Mouse (Mus musculus): Measurements from ENCODE around the gene 1700029H14Rik. TPM values are rescaled to one million over a fixed set of nuclear protein-coding genes. Genes with fewer than 3 reads are reported as not detected.
A peak's percentile ranks its signal among the peaks of the same experiment; 100 is the strongest.

Gene 1700029H14Rik
- polyA plus RNA-seq, 1 experiment from 2014 or later, result not detected

GRCm38 (mm10) chr8:13600716-13601115 is 38.5 kb upstream of the 1700029H14Rik start:
- WGBS, result 76% methylated on average over 10 of the region's 10 CpGs
- Histone ChIP-seq H3K27ac (ENCODE audit: low read depth) (0 out of 2 replicates have a peak overlapping the region, but pooled peaks have one; percentile 18), H3K36me3 (ENCODE audit: insufficient read depth) (peaks cover 34% of the 10 kb centered on the region; the same call in 1 of the 2 replicates), H3K4me3 (ENCODE audit: low read depth, low read length) (no peak overlapping the region), H3K9me3 (ENCODE audit: low read depth, low read length) (no peaks in the 10 kb centered on the region), H3K27me3 (ENCODE audit: insufficient read depth, low read length) (no peaks in the 10 kb centered on the region), H3K4me2 (no peak overlapping the region), H3K4me1 (ENCODE audit: insufficient read depth) (no peaks in the 10 kb centered on the region), H3K9ac (no peak overlapping the region)
- DNase-seq (no peak), ATAC-seq (ENCODE audit: insufficient read depth) (no peak)
- no peak for TF ChIP-seq CTCF (IDR thresholded peaks at IDR 0.05; ENCODE audit: low read depth)

GRCm38 (mm10) chr8:13600204-13600603 is 37.9 kb upstream of the 1700029H14Rik start:
- H3K36me3 ChIP-seq (ENCODE audit: insufficient read depth), result peaks cover 37% of the 10 kb centered on the region; the same call in 1 of the 2 replicates
- no peaks in the 10 kb centered on the region for H3K27me3 ChIP-seq (ENCODE audit: insufficient read depth, low read length)
- 0 out of 2 replicates have a peak overlapping the region, but pooled peaks have one; percentile 18 for H3K27ac ChIP-seq (ENCODE audit: low read depth)
- H3K4me3 ChIP-seq (ENCODE audit: low read depth, low read length), result no peak overlapping the region
- H3K4me1 ChIP-seq (ENCODE audit: insufficient read depth), result no peaks in the 10 kb centered on the region
- H3K9ac ChIP-seq, result no peak overlapping the region
- no peaks in the 10 kb centered on the region for H3K9me3 ChIP-seq (ENCODE audit: low read depth, low read length)
- WGBS, result 51% methylated on average over 7 of the region's 7 CpGs
- ATAC-seq (ENCODE audit: insufficient read depth) (peak; percentile 56), DNase-seq (peak; percentile 44)
- no peak for TF ChIP-seq CTCF (IDR thresholded peaks at IDR 0.05; ENCODE audit: low read depth)
- H3K4me2 ChIP-seq, result 0 out of 2 replicates have a peak overlapping the region, but pooled peaks have one; percentile 12

- H3K27ac ChIP-seq (ENCODE audit: low read depth), result no peak overlapping the region
- ATAC-seq (ENCODE audit: insufficient read depth), result no peak
- H3K4me1 ChIP-seq (ENCODE audit: insufficient read depth), result no peaks in the 10 kb centered on the region
- H3K4me3 ChIP-seq (ENCODE audit: low read depth, low read length), result no peak overlapping the region
- H3K4me2 ChIP-seq, result no peak overlapping the region
- H3K27me3 ChIP-seq (ENCODE audit: insufficient read depth, low read length), result no peaks in the 10 kb centered on the region
- TF ChIP-seq CTCF (IDR thresholded peaks at IDR 0.05; ENCODE audit: low read depth), result no peak
- no peak for DNase-seq
- H3K36me3 ChIP-seq (ENCODE audit: insufficient read depth), result peaks cover 27% of the 10 kb centered on the region; the same call in 1 of the 2 replicates
- H3K9me3 ChIP-seq (ENCODE audit: low read depth, low read length), result no peaks in the 10 kb centered on the region
- WGBS, result 89% methylated on average over 6 of the region's 6 CpGs
- no peak overlapping the region for H3K9ac ChIP-seq
Observed at GRCm38 (mm10) chr8:13597777-13598176, 35.5 kb upstream of the 1700029H14Rik start.

- no peaks in the 10 kb centered on the region for H3K27me3 ChIP-seq (ENCODE audit: insufficient read depth, low read length)
- TF ChIP-seq CTCF (IDR thresholded peaks at IDR 0.05; ENCODE audit: low read depth), result peak; percentile 26; the same call in 1 of the 2 replicates
- 88% methylated on average over 6 of the region's 6 CpGs for WGBS
Observed at GRCm38 (mm10) chr8:13595861-13596260, 33.6 kb upstream of the 1700029H14Rik start.

GRCm38 (mm10) chr8:13594884-13595323 is 32.6 kb upstream of the 1700029H14Rik start:
- no peak overlapping the region for H3K9ac ChIP-seq
- peaks cover 33% of the 10 kb centered on the region; the same call in 1 of the 2 replicates for H3K36me3 ChIP-seq (ENCODE audit: insufficient read depth)
- no peak overlapping the region for H3K4me2 ChIP-seq
- H3K4me3 ChIP-seq (ENCODE audit: low read depth, low read length), result no peak overlapping the region
- TF ChIP-seq CTCF (IDR thresholded peaks at IDR 0.05; ENCODE audit: low read depth), result no peak
- no peak overlapping the region for H3K27ac ChIP-seq (ENCODE audit: low read depth)
- peak; percentile 11 for DNase-seq
- H3K27me3 ChIP-seq (ENCODE audit: insufficient read depth, low read length), result no peaks in the 10 kb centered on the region
- 75% methylated on average over 11 of the region's 11 CpGs for WGBS
- no peaks in the 10 kb centered on the region for H3K4me1 ChIP-seq (ENCODE audit: insufficient read depth)
- ATAC-seq (ENCODE audit: insufficient read depth), result no peak
- no peaks in the 10 kb centered on the region for H3K9me3 ChIP-seq (ENCODE audit: low read depth, low read length)

More at GRCm38 (mm10) chr8:13595861-13596260, 33.6 kb upstream of the 1700029H14Rik start:
- ATAC-seq (ENCODE audit: insufficient read depth), result no peak
- no peak overlapping the region for H3K4me2 ChIP-seq
- no peaks in the 10 kb centered on the region for H3K9me3 ChIP-seq (ENCODE audit: low read depth, low read length)
- H3K36me3 ChIP-seq (ENCODE audit: insufficient read depth), result peaks cover 32% of the 10 kb centered on the region; the same call in 1 of the 2 replicates
- H3K27ac ChIP-seq (ENCODE audit: low read depth), result no peak overlapping the region
- no peak overlapping the region for H3K9ac ChIP-seq
- no peak overlapping the region for H3K4me3 ChIP-seq (ENCODE audit: low read depth, low read length)
- no peak for DNase-seq
- H3K4me1 ChIP-seq (ENCODE audit: insufficient read depth), result no peaks in the 10 kb centered on the region

- no peak overlapping the region for H3K27ac ChIP-seq (ENCODE audit: low read depth)
- 77% methylated on average over 8 of the region's 8 CpGs for WGBS
- H3K4me1 ChIP-seq (ENCODE audit: insufficient read depth), result no peaks in the 10 kb centered on the region
- DNase-seq (no peak), ATAC-seq (ENCODE audit: insufficient read depth) (no peak)
- TF ChIP-seq CTCF (IDR thresholded peaks at IDR 0.05; ENCODE audit: low read depth), result no peak
- no peak overlapping the region for H3K4me2 ChIP-seq
- peaks cover 37% of the 10 kb centered on the region; the same call in 1 of the 2 replicates for H3K36me3 ChIP-seq (ENCODE audit: insufficient read depth)
- no peak overlapping the region for H3K9ac ChIP-seq
- H3K9me3 ChIP-seq (ENCODE audit: low read depth, low read length), result no peaks in the 10 kb centered on the region
- H3K27me3 ChIP-seq (ENCODE audit: insufficient read depth, low read length), result no peaks in the 10 kb centered on the region
- no peak overlapping the region for H3K4me3 ChIP-seq (ENCODE audit: low read depth, low read length)
Observed at GRCm38 (mm10) chr8:13593340-13593739, 31.1 kb upstream of the 1700029H14Rik start.

- Histone ChIP-seq H3K36me3 (ENCODE audit: insufficient read depth) (peaks cover 28% of the 10 kb centered on the region; the same call in 1 of the 2 replicates), H3K9ac (no peak overlapping the region), H3K4me2 (no peak overlapping the region), H3K4me1 (ENCODE audit: insufficient read depth) (no peaks in the 10 kb centered on the region), H3K27ac (ENCODE audit: low read depth) (no peak overlapping the region), H3K27me3 (ENCODE audit: insufficient read depth, low read length) (no peaks in the 10 kb centered on the region), H3K9me3 (ENCODE audit: low read depth, low read length) (no peaks in the 10 kb centered on the region), H3K4me3 (ENCODE audit: low read depth, low read length) (no peak overlapping the region)
- DNase-seq (no peak), ATAC-seq (ENCODE audit: insufficient read depth) (no peak)
- TF ChIP-seq CTCF (IDR thresholded peaks at IDR 0.05; ENCODE audit: low read depth), result no peak
- WGBS, result 79% methylated on average over 6 of the region's 6 CpGs
Observed at GRCm38 (mm10) chr8:13591246-13591645, 29.0 kb upstream of the 1700029H14Rik start.

All from lung, embryonic 14.5 days (tissue).